Mouse (Mus musculus): ENCODE results near the gene Olfr331. TPM values are rescaled to one million over a fixed set of nuclear protein-coding genes. Genes with fewer than 3 reads are reported as not detected.
"Not testable (repeated sequence)": the region's sequence is repeated elsewhere in the genome, so short reads cannot be mapped to it uniquely, and the experiment has no call there.

Olfr331 gene
- not detected for total RNA-seq (2021)
- long read RNA-seq, experiment 1 = 0 reads
- long read RNA-seq, experiment 2 = 0 reads

DNA sequence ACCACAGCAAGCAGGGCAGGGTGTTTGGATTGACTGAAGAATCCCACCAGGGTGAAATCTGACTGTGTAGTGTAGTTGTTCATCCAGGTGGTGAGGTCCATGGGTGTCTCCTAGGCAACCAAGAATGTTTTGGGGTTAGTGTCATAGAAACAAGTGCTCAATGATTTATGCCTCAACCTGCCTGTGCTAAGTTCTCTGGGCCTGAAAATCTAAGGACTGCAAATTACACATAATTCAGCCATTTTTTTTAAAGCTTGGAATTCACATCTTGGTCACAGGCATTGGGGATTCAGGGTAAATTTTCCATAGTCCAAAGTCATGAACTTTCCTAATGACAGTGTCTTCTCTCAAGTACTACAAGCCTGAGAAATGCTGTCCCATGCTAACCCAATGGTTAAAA, at the start of gene Olfr331:
Gene Olfr331 (minus strand): TSS at position 101 of the 400 bp plus-strand sequence.
- intact Hi-C loops (cut with DNase I); DNase-seq: not testable (repeated sequence)

DNA sequence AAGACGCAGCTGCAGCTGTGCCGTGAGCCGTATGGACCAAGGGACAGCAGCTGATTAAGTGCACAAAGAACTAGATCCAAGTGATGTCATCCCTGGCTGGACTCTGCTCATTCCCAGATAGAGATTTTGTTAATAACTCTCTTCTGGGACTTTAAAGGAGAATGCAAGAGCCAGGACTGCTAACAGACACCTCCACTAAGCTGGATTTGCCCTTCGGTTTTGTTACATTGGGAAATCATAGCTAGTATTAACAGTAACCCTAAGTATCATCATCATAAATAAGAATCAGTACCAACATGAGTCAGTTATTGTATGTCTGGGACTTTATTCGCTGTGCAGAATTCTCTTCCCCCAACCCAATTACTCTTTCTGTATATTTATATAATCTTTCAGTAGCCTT, 44.0 kb upstream of the Olfr331 start, which contains the start of gene Olfr329-ps:
Gene Olfr329-ps (minus strand): TSS at position 101 of the 400 bp plus-strand sequence.
- intact Hi-C loops (cut with DNase I) = no loop called here
- no peak for DNase-seq

DNA sequence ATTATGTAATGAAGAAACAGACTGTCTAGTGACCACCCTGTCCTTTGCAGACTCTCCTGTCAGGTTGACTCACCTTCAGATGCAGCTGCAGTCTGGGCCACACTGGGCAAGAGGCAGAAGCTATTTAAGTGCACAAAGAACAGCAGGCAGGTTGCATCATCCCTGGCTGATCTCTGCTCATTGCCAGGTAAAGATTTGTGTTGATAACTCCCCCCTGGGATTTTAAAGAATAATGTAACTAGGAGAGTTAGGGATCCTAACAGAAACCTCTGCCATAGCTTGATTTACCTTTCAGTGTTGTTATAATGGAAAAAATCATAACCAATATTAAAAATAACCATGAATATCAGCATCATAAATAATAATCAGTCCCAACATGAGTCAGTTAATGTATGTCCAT, 32.4 kb upstream of the Olfr331 start, which contains the start of gene Olfr330:
Gene Olfr330 (minus strand): TSS at position 101 of the 400 bp plus-strand sequence.
- DNase-seq; intact Hi-C loops (cut with DNase I): not testable (repeated sequence)

DNA sequence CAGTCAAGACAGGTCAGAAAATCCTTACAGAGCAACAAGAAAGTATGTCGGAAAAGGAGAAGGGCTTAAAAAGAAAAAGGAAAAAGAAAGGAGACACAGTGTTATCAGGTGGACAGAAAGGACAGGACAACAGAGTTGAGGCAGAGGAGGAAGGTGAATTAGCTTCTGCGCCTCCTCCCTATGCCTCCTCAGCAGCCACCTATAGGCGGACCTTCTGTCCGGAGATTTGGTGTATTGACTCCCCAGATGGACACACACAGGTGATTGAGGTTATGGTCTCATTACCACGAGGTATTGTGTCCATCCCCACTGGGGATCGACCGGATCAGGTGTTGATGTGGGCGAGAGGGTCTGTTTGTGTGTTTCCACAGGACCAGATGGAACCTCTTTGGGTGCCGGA, 17.4 kb upstream of the Olfr331 start:
- intact Hi-C loops (cut with DNase I) = not testable (repeated sequence)
- DNase-seq = peak in 1 of 2 experiments; percentile 25

DNA sequence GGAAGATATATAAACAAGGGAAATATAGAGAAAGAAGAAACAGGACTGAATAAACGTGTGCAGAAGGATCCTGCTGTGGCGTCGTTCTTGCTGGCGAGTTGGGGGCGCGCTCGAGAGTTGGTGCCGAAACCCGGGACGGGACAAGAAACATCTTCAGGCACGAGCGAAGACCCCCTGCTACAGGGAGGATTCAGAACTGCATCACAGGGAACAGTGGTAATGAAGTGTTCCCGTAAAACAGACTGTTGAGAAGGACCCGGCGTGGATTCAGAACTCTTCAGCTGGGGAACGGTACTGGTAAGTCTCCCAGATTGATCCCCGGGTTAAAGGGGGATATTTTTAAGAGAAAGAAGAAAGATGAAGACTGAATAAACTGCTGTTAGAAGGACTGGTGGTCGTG, 16.5 kb upstream of the Olfr331 start:
- DNase-seq = peak; percentile 66 to 71
- intact Hi-C loops (cut with DNase I) = not testable (repeated sequence)

DNA sequence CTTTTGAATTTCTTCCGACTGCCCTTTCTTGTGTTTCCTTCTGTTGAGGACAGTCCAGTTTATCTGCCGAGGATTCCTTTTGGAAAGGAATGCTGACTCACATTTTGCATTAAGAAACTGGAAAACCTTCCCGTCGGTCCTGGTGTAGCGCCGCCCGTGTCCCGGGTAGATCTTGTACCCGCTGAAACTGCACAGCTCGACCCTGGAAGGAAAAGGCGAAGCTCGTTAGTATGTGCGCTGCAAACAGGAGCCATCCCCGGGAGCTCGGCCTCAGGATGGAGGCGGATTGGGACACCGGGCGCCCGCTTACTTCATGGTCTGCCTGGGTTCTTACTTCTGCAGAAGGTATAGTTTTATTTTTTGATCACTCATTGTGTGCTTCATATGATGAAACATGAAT, 6.7 kb upstream of the Olfr331 start:
- DNase-seq; intact Hi-C loops (cut with DNase I): not testable (repeated sequence)

DNA sequence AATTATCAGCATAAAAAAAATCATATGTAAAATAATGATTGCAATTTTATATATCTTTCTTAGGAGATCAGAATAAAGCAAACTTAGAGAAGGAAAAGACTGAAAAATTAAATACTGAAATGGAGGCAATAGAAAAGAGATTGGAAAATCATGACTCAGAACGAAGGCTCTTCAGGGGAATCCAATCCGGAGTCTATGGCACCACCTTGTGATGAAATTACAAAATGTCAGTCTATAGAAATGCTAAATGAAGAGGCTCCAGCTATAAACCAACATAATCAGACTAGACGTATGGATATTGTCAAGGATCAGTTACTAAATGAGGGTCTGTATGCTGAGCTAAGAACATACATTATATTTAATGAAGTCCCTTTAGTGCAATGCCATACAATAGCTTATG, 3.1 kb downstream of the Olfr331 start:
- intact Hi-C loops (cut with DNase I) = no loop called here
- no peak for DNase-seq

DNA sequence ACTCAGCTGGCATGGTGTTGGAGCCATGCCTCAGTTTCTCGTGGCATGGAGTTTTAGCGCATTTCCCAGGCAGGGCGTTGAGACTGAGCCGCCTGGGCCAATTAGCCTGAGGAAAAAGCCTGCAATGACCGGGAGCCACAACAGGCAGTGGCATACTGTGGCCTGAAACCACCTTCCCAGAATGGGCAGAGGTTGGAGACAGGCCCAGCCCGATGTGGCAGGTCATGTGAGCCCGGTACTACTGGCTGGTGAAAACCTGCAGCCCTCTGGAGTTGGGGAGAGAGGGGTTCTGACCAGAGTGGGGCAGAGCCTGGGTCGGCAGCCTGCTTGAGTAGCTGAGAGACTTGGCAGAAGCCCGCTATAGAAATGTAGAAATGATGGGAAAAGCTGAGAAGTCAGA, 3.6 kb downstream of the Olfr331 start:
- no peak for DNase-seq
- intact Hi-C loops (cut with DNase I) = no loop called here

DNA sequence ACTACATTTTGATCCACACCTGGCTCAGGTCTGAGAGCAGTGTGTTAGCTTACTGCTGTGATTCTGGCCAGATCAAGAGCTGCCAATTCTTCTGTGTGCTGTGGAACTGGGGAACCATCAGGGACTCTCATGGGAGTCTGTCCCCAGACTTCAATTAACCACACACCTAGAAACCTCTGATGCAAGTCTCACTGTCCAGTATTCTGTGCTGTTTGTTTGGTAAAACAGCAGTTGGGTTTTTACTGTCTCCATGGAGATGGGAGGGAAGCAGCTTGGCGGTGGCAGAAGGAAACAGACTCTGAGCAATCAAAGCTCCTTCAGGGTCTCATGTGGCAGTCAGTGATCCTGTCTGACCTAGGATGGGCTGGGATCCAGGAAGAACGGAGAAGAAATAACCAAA, 9.9 kb downstream of the Olfr331 start, which contains the start of gene Olfr332:
Gene Olfr332 (minus strand): TSS at position 101 of the 400 bp plus-strand sequence.
- DNase-seq = no peak
- intact Hi-C loops (cut with DNase I) = no loop called here

DNA sequence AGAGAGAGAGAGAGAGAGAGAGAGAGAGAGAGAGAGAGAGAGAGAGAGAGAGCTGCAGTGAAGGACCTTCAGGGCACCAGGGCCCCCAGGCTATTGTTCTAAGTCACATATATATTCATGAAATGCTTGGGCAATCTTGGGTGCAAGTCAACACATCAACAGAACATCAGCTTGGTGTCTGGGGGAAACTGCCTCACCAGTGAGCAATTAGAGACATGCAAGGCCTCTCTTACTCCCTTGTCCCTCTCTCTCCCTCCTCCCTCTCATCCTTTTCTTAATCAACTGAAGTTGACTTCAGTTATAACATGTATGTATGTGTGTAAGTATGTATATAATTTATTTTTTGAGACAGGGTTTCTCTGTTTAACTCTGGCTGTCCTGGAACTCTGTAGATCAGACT, 40.2 kb downstream of the Olfr331 start, which contains the start of gene Olfr30:
Gene Olfr30 (minus strand): TSS at position 101 of the 400 bp plus-strand sequence.
- DNase-seq = no peak

DNA sequence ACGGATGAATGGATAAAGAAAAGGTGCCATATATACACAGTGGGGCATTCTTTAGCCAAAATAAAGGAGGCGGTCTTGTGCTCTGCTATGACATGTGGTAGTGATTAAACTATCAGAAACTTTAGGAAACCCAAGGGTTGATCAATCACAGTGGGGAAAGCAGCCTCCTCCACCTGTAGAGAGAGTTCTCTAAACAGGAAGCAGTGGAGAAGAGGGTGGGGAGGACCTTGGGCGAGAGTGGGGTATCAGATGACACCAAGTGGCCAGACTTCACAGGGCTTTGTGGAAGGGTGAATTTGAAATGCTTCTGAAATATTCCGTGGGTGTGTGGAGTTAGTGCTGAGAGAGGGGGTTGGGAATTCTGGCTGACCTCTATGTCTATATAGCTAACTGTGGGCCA, 48.8 kb downstream of the Olfr331 start:
- no peak for DNase-seq
- intact Hi-C loops (cut with DNase I) = no loop called here

More for the DNA sequence above, 40.2 kb downstream of the Olfr331 start, which contains the start of gene Olfr30:
- intact Hi-C loops (cut with DNase I) = no loop called here

DNA sequence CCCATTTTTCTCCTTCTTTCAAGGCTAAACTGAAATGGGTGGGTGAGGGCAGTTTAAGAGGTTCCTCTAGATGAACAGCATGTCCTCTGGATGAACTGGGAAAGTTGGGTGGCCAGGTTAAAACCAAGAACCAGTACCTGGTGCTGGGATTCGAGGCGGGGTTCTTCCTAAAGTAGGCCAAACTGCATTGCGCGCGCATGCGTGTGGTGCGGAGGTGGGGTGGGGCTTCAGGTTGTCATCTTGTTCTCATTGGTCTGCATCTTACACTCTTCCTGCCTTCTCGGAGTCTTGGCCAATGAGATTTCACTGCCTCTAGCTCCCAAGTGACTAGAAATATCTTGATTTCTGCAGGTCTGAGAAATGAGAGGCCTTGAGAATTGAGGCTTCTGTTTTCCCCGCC, 49.6 kb downstream of the Olfr331 start, which contains the start of gene Lypd9:
Gene Lypd9 (minus strand): TSS at position 165 of the 400 bp plus-strand sequence.
- intact Hi-C loops (cut with DNase I) = no loop called here
- DNase-seq = no peak

Other genes starting within 250 kb of the Olfr331 start
- not detected for gene 4930438A08Rik, start 227.8 kb downstream of the Olfr331 start, total RNA-seq (2021)
- gene Zfp692, start 195.5 kb downstream of the Olfr331 start, total RNA-seq (2021) = 1 to 10 TPM; 3.4 to 4.0 TPM
- gene Zfp672, start 172.2 kb downstream of the Olfr331 start, total RNA-seq (2021) = 10 to 100 TPM; 36.7 to 41.7 TPM
- 10 to 100 TPM; 26.1 to 27.9 TPM for gene Sh3bp5l, start 171.8 kb downstream of the Olfr331 start, total RNA-seq (2021)
- gene Lypd8, start 123.5 kb downstream of the Olfr331 start, total RNA-seq (2021) = not detected
- gene 1810065E05Rik, start 81.5 kb downstream of the Olfr331 start, total RNA-seq (2021) = not detected
- not detected for gene Gm12253, start 70.0 kb downstream of the Olfr331 start, total RNA-seq (2021)
- not detected for gene Lypd9, start 49.6 kb downstream of the Olfr331 start, total RNA-seq (2021)
- gene Olfr30, start 40.3 kb downstream of the Olfr331 start, total RNA-seq (2021) = not detected
- gene Olfr332, start 10.0 kb downstream of the Olfr331 start, total RNA-seq (2021) = not detected
- gene Olfr330, start 32.3 kb upstream of the Olfr331 start, total RNA-seq (2021) = not detected
- gene Olfr329-ps, start 43.9 kb upstream of the Olfr331 start, total RNA-seq (2021) = not detected
- gene Olfr328, start 53.1 kb upstream of the Olfr331 start, total RNA-seq (2021) = not detected
- gene Olfr224, start 68.0 kb upstream of the Olfr331 start, total RNA-seq (2021) = not detected
- not detected for gene Olfr325, start 75.2 kb upstream of the Olfr331 start, total RNA-seq (2021)
- not detected for gene Olfr324, start 92.5 kb upstream of the Olfr331 start, total RNA-seq (2021)
- gene 2210407C18Rik, start 113.5 kb upstream of the Olfr331 start, total RNA-seq (2021) = not detected
- not detected for gene Olfr323, start 127.9 kb upstream of the Olfr331 start, total RNA-seq (2021)
- not detected for gene Trim58, start 137.9 kb upstream of the Olfr331 start, total RNA-seq (2021)
- not detected for gene Olfr322, start 156.2 kb upstream of the Olfr331 start, total RNA-seq (2021)
- gene Olfr320, start 178.5 kb upstream of the Olfr331 start, total RNA-seq (2021) = not detected
- not detected for gene Olfr319, start 196.6 kb upstream of the Olfr331 start, total RNA-seq (2021)
- gene Olfr318, start 221.4 kb upstream of the Olfr331 start, total RNA-seq (2021) = not detected
- not detected for gene Olfr317, start 236.6 kb upstream of the Olfr331 start, total RNA-seq (2021)